Mouse (Mus musculus) lung, adult 2 months (tissue): ENCODE measurements around the gene Pla2g7.

Experiments
- CTCF ChIP-seq: fragments of 200-500 bp; IDR thresholded peaks from 2 replicates; pipeline ENCODE4 v1.5.1; 2011; ENCODE audit warnings: mild to moderate bottlenecking, low read length, control low read depth; ENCODE audit not compliant: insufficient read depth
- POLR2A ChIP-seq: fragments of 200-500 bp; IDR thresholded peaks from 2 replicates; pipeline ENCODE4 v1.6.1; 2011; ENCODE audit warnings: low read depth, mild to moderate bottlenecking, control low read depth, low read length, borderline replicate concordance; ENCODE audit errors: extremely low read depth

DNA sequence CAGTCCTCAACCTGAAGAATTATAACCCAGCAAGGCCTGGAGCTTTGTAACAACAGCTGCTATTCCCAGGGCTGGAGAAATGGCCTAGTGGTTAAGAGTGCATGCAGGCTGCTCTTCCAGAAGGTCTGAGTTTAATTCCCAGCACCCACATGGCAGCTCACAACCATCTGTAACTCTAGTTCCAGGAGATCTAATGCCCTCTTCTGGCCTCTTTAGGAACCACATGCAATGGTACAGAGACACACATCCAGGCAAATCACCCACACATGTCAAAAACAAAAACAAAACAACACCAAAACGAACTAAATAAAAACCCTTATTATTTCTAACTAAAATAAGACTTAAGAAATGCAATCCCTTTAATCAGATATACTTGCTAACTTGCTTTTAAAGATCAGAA is 72.9 kb downstream of the Pla2g7 start:
- TF ChIP-seq POLR2A (no peak), CTCF (no peak)
